Mouse (Mus musculus): Measurements from ENCODE around the gene Slc9a5. TPM values are rescaled to one million over a fixed set of nuclear protein-coding genes. Genes with fewer than 3 reads are reported as not detected.

Slc9a5 gene
- polyA plus RNA-seq, 1 experiment: 7.8 TPM

- WGBS: 93% methylated on average over 22 of the region's 22 CpGs
- no peak for TF ChIP-seq CTCF (IDR thresholded peaks at IDR 0.05; ENCODE audit: control insufficient read depth, insufficient read depth, low read length)
- TF ChIP-seq POLR2A (IDR thresholded peaks at IDR 0.05; ENCODE audit: borderline replicate concordance, control insufficient read depth, low read depth, low read length): no peak
- Histone ChIP-seq H3K27ac (ENCODE audit: control insufficient read depth, insufficient read depth, low read depth, low read length, poor library complexity) (no peak overlapping the region), H3K4me3 (replicated peaks; ENCODE audit: control insufficient read depth, low read depth, low read length) (no peak overlapping the region), H3K4me1 (ENCODE audit: control insufficient read depth, insufficient read depth, low read length) (no peaks in the 10 kb centered on the region; the same call in 1 of the 2 replicates)
These were observed 17.2 kb upstream of the Slc9a5 start for GRCm38 (mm10) chr8:105331469-105331868.

DNA sequence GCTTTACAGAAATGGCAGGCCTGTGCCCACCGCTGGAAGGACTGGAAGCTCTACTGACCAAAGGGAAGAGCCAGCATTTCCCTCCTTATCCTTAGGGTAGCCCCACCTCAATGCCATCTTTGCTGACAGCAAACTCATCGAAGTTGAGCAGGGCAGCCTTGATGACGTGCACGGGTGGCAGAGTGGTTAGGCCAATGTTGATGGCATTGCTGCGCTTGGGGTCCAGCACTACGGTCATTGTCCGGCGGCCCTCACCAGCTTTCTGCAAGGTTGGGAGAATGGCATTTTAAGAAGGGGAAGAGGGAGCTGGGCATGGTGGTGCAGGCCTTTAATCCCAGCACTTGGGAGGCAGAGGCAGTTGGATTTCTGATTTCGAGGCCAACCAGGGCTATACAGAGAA, 16.7 kb upstream of the Slc9a5 start:
- H3K27ac ChIP-seq (ENCODE audit: control insufficient read depth, insufficient read depth, low read depth, low read length, poor library complexity): no peak overlapping the region
- no peaks in the 10 kb centered on the region; the same call in 1 of the 2 replicates for H3K4me1 ChIP-seq (ENCODE audit: control insufficient read depth, insufficient read depth, low read length)
- no peak overlapping the region for H3K4me3 ChIP-seq (replicated peaks; ENCODE audit: control insufficient read depth, low read depth, low read length)
- WGBS: 91% methylated on average over 9 of the region's 9 CpGs
- no peak for TF ChIP-seq POLR2A (IDR thresholded peaks at IDR 0.05; ENCODE audit: borderline replicate concordance, control insufficient read depth, low read depth, low read length)
- TF ChIP-seq CTCF (IDR thresholded peaks at IDR 0.05; ENCODE audit: control insufficient read depth, insufficient read depth, low read length): no peak

DNA sequence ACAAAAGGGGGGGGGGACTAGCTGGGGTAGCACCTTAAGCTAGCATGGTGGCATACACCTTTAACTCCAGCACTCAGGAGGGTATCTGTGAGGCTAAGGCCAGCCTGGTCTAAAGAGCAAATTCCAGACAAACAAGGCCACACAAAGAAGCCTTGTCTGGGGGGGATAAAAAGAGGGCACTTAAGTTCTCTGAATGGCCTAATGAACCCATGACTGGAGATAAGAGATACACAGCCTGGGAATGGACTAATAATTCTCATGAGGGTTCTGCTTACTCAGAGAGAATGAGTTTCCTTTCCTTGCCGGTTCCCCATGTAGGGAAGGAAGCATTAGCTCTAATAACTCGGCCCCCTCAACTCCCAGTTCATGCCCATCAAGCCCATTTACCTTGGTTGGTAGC, 16.1 kb upstream of the Slc9a5 start:
- 85% methylated on average over 2 of the region's 2 CpGs for WGBS
- Histone ChIP-seq H3K4me3 (replicated peaks; ENCODE audit: control insufficient read depth, low read depth, low read length) (no peak overlapping the region), H3K4me1 (ENCODE audit: control insufficient read depth, insufficient read depth, low read length) (no peaks in the 10 kb centered on the region; the same call in 1 of the 2 replicates), H3K27ac (ENCODE audit: control insufficient read depth, insufficient read depth, low read depth, low read length, poor library complexity) (no peak overlapping the region)
- TF ChIP-seq POLR2A (IDR thresholded peaks at IDR 0.05; ENCODE audit: borderline replicate concordance, control insufficient read depth, low read depth, low read length) (no peak), CTCF (IDR thresholded peaks at IDR 0.05; ENCODE audit: control insufficient read depth, insufficient read depth, low read length) (no peak)

- WGBS: 90% methylated on average over 32 of the region's 32 CpGs
- Histone ChIP-seq H3K27ac (ENCODE audit: control insufficient read depth, insufficient read depth, low read depth, low read length, poor library complexity) (no peak overlapping the region), H3K4me3 (replicated peaks; ENCODE audit: control insufficient read depth, low read depth, low read length) (no peak overlapping the region), H3K4me1 (ENCODE audit: control insufficient read depth, insufficient read depth, low read length) (no peaks in the 10 kb centered on the region; the same call in 1 of the 2 replicates)
- no peak for TF ChIP-seq CTCF (IDR thresholded peaks at IDR 0.05; ENCODE audit: control insufficient read depth, insufficient read depth, low read length)
- no peak for TF ChIP-seq POLR2A (IDR thresholded peaks at IDR 0.05; ENCODE audit: borderline replicate concordance, control insufficient read depth, low read depth, low read length)
These were observed 12.1 kb upstream of the Slc9a5 start for GRCm38 (mm10) chr8:105336373-105337130.

- 5% methylated on average over 4 of the region's 4 CpGs for WGBS
- H3K4me1 ChIP-seq (ENCODE audit: control insufficient read depth, insufficient read depth, low read length): no peaks in the 10 kb centered on the region; the same call in 1 of the 2 replicates
- no peak overlapping the region for H3K4me3 ChIP-seq (replicated peaks; ENCODE audit: control insufficient read depth, low read depth, low read length)
- peak overlapping the region; percentile 9; the same call in 1 of the 2 replicates for H3K27ac ChIP-seq (ENCODE audit: control insufficient read depth, insufficient read depth, low read depth, low read length, poor library complexity)
- no peak for TF ChIP-seq CTCF (IDR thresholded peaks at IDR 0.05; ENCODE audit: control insufficient read depth, insufficient read depth, low read length)
- TF ChIP-seq POLR2A (IDR thresholded peaks at IDR 0.05; ENCODE audit: borderline replicate concordance, control insufficient read depth, low read depth, low read length): no peak
These were observed 9.7 kb upstream of the Slc9a5 start for GRCm38 (mm10) chr8:105338992-105339391.

- H3K4me1 ChIP-seq (ENCODE audit: control insufficient read depth, insufficient read depth, low read length): no peaks in the 10 kb centered on the region; the same call in 1 of the 2 replicates
- H3K27ac ChIP-seq (ENCODE audit: control insufficient read depth, insufficient read depth, low read depth, low read length, poor library complexity): no peak overlapping the region
- WGBS: 36% methylated on average over 6 of the region's 6 CpGs
- TF ChIP-seq POLR2A (IDR thresholded peaks at IDR 0.05; ENCODE audit: borderline replicate concordance, control insufficient read depth, low read depth, low read length) (no peak), CTCF (IDR thresholded peaks at IDR 0.05; ENCODE audit: control insufficient read depth, insufficient read depth, low read length) (no peak)
- no peak overlapping the region for H3K4me3 ChIP-seq (replicated peaks; ENCODE audit: control insufficient read depth, low read depth, low read length)
These were observed 8.6 kb upstream of the Slc9a5 start for GRCm38 (mm10) chr8:105339886-105340635.

DNA sequence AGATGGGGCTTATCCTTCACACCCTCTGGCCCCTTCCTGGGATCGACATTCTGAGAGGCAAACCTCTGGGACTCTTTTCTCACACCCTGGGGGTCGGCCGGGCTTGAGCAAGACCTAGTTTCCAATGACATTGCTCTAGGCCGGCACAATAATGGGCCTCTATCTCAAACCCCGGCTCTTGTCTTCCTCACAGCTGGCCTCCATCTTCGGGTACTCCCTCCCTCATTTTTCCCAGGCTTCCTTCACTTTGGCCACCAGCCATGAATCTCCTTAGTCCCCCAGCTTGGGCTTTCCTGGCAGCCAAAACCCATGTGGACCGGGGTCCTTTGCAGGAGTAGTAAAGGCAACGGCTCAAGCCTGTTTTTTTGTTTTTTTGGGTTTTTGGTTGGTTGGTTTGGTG, 7.2 kb upstream of the Slc9a5 start:
- WGBS: 80% methylated on average over 8 of the region's 8 CpGs
- Histone ChIP-seq H3K27ac (ENCODE audit: control insufficient read depth, insufficient read depth, low read depth, low read length, poor library complexity) (no peak overlapping the region), H3K4me3 (replicated peaks; ENCODE audit: control insufficient read depth, low read depth, low read length) (no peak overlapping the region), H3K4me1 (ENCODE audit: control insufficient read depth, insufficient read depth, low read length) (no peaks in the 10 kb centered on the region; the same call in 1 of the 2 replicates)
- TF ChIP-seq POLR2A (IDR thresholded peaks at IDR 0.05; ENCODE audit: borderline replicate concordance, control insufficient read depth, low read depth, low read length): no peak
- no peak for TF ChIP-seq CTCF (IDR thresholded peaks at IDR 0.05; ENCODE audit: control insufficient read depth, insufficient read depth, low read length)

- H3K4me1 ChIP-seq (ENCODE audit: control insufficient read depth, insufficient read depth, low read length): no peaks in the 10 kb centered on the region; the same call in 1 of the 2 replicates
- TF ChIP-seq CTCF (IDR thresholded peaks at IDR 0.05; ENCODE audit: control insufficient read depth, insufficient read depth, low read length) (no peak), POLR2A (IDR thresholded peaks at IDR 0.05; ENCODE audit: borderline replicate concordance, control insufficient read depth, low read depth, low read length) (no peak)
- 74% methylated on average over 4 of the region's 4 CpGs for WGBS
These were observed 5.9 kb upstream of the Slc9a5 start for GRCm38 (mm10) chr8:105342768-105343167.

More at GRCm38 (mm10) chr8:105342768-105343167, 5.9 kb upstream of the Slc9a5 start:
- Histone ChIP-seq H3K4me3 (replicated peaks; ENCODE audit: control insufficient read depth, low read depth, low read length) (no peak overlapping the region), H3K27ac (ENCODE audit: control insufficient read depth, insufficient read depth, low read depth, low read length, poor library complexity) (no peak overlapping the region)
